Mouse (Mus musculus): ENCODE measurements around the gene Ugt1a8. TPM values are rescaled to one million over a fixed set of nuclear protein-coding genes. Genes with fewer than 3 reads are reported as not detected.

Ugt1a8 gene
- polyA plus RNA-seq, 1 experiment from 2014 or later, result not detected

DNA sequence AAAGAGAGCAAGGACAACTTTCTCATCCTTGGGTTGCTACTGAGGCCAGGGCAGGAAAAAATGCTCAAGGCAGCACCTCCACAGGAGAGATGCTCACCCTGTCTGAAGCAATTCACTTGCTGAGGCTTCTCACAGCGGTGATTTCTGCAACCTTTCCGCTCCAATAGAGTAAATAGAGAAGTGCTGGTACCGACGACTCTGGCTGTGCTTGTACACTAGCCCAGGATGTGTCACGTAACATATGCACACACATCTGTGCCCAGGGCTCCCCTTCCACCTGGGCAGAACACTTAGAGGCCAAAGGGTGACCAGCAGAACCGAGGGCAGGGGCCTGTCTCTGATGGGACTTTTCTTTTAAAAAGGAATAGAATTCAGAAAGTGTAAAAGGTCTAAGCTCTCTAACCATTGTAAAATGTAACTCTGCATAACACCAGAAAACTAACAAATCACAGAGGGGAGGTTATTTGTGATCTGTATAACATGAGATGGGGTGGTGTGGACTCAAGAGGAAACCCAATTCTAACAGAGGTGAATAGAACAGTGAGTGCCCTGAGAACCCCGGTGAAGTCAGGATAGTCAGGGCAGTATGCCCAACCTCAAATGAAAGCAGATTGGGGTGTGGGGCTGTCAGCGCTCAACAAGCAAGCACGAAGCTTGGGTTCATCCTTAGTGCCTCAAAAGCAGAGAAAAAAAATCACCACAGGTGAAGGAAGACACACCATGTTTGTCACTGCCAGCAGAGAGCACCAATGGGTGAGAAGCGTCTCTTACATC lies 173.2 kb downstream of the Ugt1a8 start:
- Histone ChIP-seq H3K9me3 (replicated peaks) (0 out of 2 replicates have a peak, but pooled peaks cover 12% of the 10 kb centered on the region), H3K4me1 (peaks cover 20% of the 10 kb centered on the region), H3K27me3 (no peaks in the 10 kb centered on the region), H3K36me3 (peaks cover 62% of the 10 kb centered on the region), H3K9ac (no peak overlapping the region), H3K27ac (no peak overlapping the region), H3K4me3 (replicated peaks) (no peak overlapping the region), H3K4me2 (no peak overlapping the region)
- 82% methylated on average over 10 of the region's 10 CpGs for WGBS
- ATAC-seq (replicated peaks; ENCODE audit: low FRiP score), result no peak

DNA sequence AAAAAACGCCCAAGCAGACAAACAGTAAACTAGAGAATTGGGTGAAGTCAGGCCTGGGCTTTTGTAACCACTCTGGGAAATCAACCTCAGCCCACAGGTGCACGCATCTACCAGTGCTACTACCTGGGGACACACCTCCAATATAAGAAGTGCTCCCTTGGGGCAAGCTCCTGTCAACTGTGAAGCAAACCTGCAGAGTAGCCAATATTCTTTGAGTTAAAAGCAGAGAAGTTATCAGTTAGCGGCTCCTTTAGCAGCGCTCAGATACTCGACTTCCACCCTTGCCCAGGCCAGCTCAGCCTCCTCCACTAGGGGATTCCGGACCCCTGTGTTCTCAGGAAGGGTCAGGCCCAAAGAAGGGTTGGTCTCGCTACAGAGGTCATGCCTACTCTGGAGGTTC lies 174.1 kb downstream of the Ugt1a8 start:
- H3K27ac ChIP-seq, result no peak overlapping the region
- no peak for ATAC-seq (replicated peaks; ENCODE audit: low FRiP score)
- WGBS, result 84% methylated on average over 7 of the region's 7 CpGs

DNA sequence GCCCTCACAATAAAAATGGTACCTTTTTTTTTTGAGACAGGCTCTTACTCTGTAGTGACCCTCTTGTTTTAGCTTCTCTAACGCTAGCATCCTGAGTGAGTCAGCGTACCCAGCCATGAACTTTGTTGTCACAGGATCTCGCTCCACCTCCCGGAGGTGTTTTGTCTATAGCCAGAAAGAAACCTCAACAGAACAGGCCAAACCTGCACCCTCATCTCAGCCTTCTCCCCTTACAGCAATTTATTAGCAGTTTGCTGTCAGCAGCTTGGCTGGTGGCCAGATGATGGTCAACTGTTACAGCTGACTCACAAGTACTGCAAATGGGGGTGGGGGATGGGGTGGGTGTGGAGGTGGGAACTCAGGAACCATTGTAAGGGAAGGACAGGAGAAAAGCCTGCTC lies 174.6 kb downstream of the Ugt1a8 start:
- no peak overlapping the region for H3K4me3 ChIP-seq (replicated peaks)
- no peak overlapping the region for H3K4me2 ChIP-seq
- 62% methylated on average over 4 of the region's 4 CpGs for WGBS
- H3K27me3 ChIP-seq, result no peaks in the 10 kb centered on the region
- H3K27ac ChIP-seq, result no peak overlapping the region
- no peak overlapping the region for H3K9ac ChIP-seq
- ATAC-seq (replicated peaks; ENCODE audit: low FRiP score), result no peak
- H3K36me3 ChIP-seq, result peaks cover 77% of the 10 kb centered on the region
- H3K9me3 ChIP-seq (replicated peaks), result 0 out of 2 replicates have a peak, but pooled peaks cover 2% of the 10 kb centered on the region
- peaks cover 20% of the 10 kb centered on the region for H3K4me1 ChIP-seq

More for the DNA sequence above, 174.1 kb downstream of the Ugt1a8 start:
- H3K9ac ChIP-seq, result no peak overlapping the region
- H3K36me3 ChIP-seq, result peaks cover 71% of the 10 kb centered on the region
- H3K4me1 ChIP-seq, result peaks cover 20% of the 10 kb centered on the region
- 0 out of 2 replicates have a peak, but pooled peaks cover 5% of the 10 kb centered on the region for H3K9me3 ChIP-seq (replicated peaks)
- H3K4me3 ChIP-seq (replicated peaks), result no peak overlapping the region
- H3K27me3 ChIP-seq, result no peaks in the 10 kb centered on the region
- H3K4me2 ChIP-seq, result no peak overlapping the region

DNA sequence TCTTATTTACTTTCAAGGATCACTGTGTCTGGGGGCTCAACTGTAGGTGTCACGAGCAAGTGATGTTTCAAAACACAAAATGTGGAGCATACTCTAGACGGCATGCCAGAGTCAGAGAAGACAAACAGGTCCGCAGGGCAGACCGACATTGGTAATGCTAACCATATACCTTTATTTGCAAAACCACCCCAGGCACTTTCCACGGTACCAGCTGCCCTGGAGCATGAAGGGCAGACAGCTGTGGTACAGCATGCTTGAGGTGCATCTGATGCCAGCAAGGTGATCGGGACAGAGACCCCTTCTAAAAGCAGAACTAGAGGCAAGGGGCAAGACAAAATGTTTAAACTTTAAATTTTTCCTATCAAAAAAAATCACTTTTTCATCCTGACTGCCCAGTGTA lies 175.3 kb downstream of the Ugt1a8 start:
- no peak for ATAC-seq (replicated peaks; ENCODE audit: low FRiP score)
- Histone ChIP-seq H3K27me3 (no peaks in the 10 kb centered on the region), H3K27ac (no peak overlapping the region), H3K36me3 (peaks cover 84% of the 10 kb centered on the region), H3K4me1 (peaks cover 20% of the 10 kb centered on the region), H3K4me2 (no peak overlapping the region), H3K9me3 (replicated peaks) (no peaks in the 10 kb centered on the region), H3K4me3 (replicated peaks) (no peak overlapping the region), H3K9ac (no peak overlapping the region)
- 75% methylated on average over 6 of the region's 6 CpGs for WGBS

DNA sequence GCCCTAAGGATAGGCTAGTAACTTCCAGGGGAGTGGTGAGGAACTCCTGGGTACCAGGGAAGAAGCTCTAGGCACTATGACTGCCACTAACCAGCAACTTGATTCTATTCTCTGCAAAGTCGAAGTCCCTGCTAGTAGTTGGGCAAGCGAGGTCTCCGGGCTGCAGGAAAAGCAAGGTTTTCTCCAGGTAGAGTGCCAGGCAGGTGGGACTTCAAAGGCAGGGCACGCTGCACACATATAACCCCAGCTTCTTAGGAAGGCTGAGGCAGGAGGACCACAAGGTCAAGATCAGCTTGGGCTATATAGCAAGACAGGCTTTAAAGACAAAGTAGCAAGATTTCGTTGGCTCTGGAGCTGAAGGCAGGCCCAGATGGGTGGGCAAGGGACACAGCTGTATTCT lies 176.2 kb downstream of the Ugt1a8 start:
- H3K9ac ChIP-seq, result no peak overlapping the region
- 91% methylated on average over 5 of the region's 5 CpGs for whole genome bisulfite sequencing
- no peak overlapping the region for H3K4me3 ChIP-seq (replicated peaks)
- H3K36me3 ChIP-seq, result peaks cover 92% of the 10 kb centered on the region
- no peaks in the 10 kb centered on the region for H3K27me3 ChIP-seq
- H3K27ac ChIP-seq, result no peak overlapping the region
- ATAC-seq (replicated peaks; ENCODE audit: low FRiP score), result no peak
- no peak overlapping the region for H3K4me2 ChIP-seq
- no peaks in the 10 kb centered on the region for H3K9me3 ChIP-seq (replicated peaks)
- H3K4me1 ChIP-seq, result peaks cover 20% of the 10 kb centered on the region

DNA sequence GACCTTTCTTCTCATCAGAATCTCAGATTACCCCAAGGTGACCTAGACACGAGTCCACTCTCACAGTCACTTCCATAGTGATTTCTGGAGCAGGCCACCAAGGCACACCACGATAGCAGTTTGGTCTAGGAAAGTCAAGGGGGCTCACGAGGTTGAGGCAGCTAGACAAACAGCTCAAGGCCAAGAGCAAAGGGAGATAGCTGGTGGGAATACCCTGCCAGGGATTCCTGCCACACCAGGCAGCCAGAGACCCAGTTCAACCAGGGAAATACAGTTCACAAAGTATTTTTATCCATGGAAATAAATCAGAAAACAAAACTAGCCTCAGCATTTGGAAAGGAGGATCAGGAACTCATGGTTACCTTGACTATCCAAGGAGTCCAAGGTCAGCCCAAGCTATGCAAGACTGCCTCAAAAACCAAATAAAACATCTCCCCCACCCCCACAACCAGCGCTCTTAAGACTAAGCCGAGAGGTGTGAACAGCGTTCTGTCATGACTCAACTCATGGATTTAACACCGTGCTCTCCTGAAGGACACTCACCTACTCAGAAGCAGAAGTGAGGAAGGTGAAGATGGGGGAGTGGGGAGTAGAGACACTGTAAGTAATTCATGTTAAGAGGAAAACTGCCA lies 176.7 kb downstream of the Ugt1a8 start:
- Histone ChIP-seq H3K27ac (no peak overlapping the region), H3K36me3 (peaks cover 98% of the 10 kb centered on the region), H3K27me3 (no peaks in the 10 kb centered on the region), H3K4me2 (no peak overlapping the region), H3K9me3 (replicated peaks) (no peaks in the 10 kb centered on the region), H3K4me1 (peaks cover 16% of the 10 kb centered on the region), H3K9ac (no peak overlapping the region), H3K4me3 (replicated peaks) (no peak overlapping the region)
- 85% methylated on average over 7 of the region's 7 CpGs for WGBS
- ATAC-seq (replicated peaks; ENCODE audit: low FRiP score), result no peak

DNA sequence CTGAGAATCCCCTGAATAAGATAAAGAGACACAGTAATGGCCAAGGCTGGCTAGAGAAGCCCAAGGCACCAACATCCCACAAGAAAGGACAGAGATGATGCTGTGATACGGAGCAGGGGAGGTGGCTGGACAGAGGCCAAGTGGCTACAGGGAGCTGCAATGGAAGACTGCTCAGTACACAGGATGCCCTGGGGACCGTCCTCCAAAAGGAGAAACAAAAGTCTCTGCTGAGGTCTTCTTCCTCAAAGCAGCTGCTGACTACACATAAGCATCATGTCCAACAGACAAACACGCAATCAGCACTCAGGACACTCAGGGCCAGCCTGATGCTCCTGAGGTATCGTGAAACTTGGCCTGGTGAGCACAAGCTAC lies 177.2 kb downstream of the Ugt1a8 start:
- Histone ChIP-seq H3K36me3 (peaks cover 100% of the 10 kb centered on the region), H3K27me3 (no peaks in the 10 kb centered on the region), H3K9ac (no peak overlapping the region), H3K4me2 (no peak overlapping the region), H3K4me3 (replicated peaks) (no peak overlapping the region), H3K27ac (no peak overlapping the region), H3K9me3 (replicated peaks) (no peaks in the 10 kb centered on the region), H3K4me1 (peaks cover 11% of the 10 kb centered on the region)
- WGBS, result 75% methylated on average over 4 of the region's 4 CpGs
- ATAC-seq (replicated peaks; ENCODE audit: low FRiP score), result no peak

DNA sequence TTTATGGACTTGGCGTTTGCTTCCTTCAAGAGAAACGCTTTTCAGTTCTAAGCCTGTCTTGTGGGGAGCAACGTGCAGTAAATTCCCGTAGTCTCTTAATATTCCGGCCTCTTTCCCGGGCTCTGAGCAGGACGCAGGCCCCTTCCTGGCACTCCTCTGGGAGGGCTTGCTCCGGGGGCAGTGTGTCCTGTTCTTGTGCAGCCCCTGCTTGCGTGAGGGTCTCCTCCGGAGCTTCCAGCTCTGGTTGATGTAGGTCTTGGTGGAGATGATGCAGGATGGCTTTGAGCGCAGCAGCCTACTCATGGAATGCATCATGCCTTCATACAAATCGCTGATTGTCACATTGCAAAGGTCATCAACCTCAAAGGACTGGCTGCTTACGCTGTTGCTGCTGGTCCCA lies 178.5 kb downstream of the Ugt1a8 start:
- Histone ChIP-seq H3K27me3 (no peaks in the 10 kb centered on the region), H3K4me1 (0 out of 2 replicates have a peak, but pooled peaks cover 7% of the 10 kb centered on the region), H3K4me2 (no peak overlapping the region), H3K27ac (no peak overlapping the region), H3K36me3 (peaks cover 91% of the 10 kb centered on the region), H3K9ac (no peak overlapping the region), H3K4me3 (replicated peaks) (no peak overlapping the region), H3K9me3 (replicated peaks) (no peaks in the 10 kb centered on the region)
- ATAC-seq (replicated peaks; ENCODE audit: low FRiP score), result no peak
- 87% methylated on average over 13 of the region's 13 CpGs for WGBS

DNA sequence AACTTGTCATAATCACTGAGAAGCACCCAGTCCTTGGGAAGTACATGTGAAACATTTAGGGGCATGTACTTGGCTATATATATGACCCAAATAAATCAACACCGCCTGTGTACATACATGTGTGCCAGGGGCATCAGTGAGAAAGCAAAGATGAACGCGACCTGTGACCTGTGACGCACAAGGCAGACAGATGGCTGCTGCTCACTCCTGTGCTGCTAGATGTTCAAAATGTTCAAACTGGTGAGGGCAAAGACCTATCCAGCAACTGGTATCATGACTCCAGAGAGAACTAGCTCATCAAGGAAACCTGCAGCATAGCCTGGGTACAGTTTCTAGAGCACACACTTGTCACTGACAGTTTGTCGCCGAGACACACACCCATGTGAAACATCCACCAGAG lies 179.9 kb downstream of the Ugt1a8 start:
- Histone ChIP-seq H3K4me3 (replicated peaks) (no peak overlapping the region), H3K36me3 (peaks cover 91% of the 10 kb centered on the region), H3K27me3 (no peaks in the 10 kb centered on the region), H3K27ac (no peak overlapping the region), H3K4me2 (no peak overlapping the region), H3K4me1 (0 out of 2 replicates have a peak, but pooled peaks cover 3% of the 10 kb centered on the region), H3K9me3 (replicated peaks) (no peaks in the 10 kb centered on the region), H3K9ac (no peak overlapping the region)
- WGBS, result 93% methylated on average over 6 of the region's 6 CpGs
- no peak for ATAC-seq (replicated peaks; ENCODE audit: low FRiP score)

DNA sequence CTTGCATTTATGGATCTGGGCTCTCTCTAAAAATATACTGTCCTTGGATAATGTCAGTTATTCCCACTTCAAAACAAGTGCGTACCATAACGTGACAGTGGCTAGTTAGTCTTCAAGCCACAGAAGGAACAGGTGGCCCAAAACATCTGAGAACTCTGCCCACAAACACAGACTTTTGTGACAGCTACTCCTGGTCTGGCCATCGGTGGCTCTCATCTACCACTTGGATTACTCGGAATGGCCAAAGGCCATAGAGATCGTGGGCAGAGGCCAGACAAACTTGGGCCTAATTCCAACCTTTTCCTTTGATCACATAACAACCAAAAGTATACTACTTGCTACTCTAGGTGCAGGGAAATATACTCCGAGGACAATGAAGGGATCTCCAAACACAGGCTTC lies 180.5 kb downstream of the Ugt1a8 start:
- Histone ChIP-seq H3K27me3 (no peaks in the 10 kb centered on the region), H3K36me3 (peaks cover 91% of the 10 kb centered on the region), H3K27ac (no peak overlapping the region), H3K4me1 (no peaks in the 10 kb centered on the region), H3K4me2 (no peak overlapping the region), H3K9ac (no peak overlapping the region), H3K4me3 (replicated peaks) (no peak overlapping the region), H3K9me3 (replicated peaks) (no peaks in the 10 kb centered on the region)
- 86% methylated on average over 6 of the region's 6 CpGs for WGBS
- no peak for ATAC-seq (replicated peaks; ENCODE audit: low FRiP score)

Data from kidney, embryonic 15.5 days (tissue).